Mouse (Mus musculus): Measurements from ENCODE around the gene Cmtm2a. TPM values are rescaled to one million over a fixed set of nuclear protein-coding genes. Genes with fewer than 3 reads are reported as not detected.
"Not testable (repeated sequence)": the region's sequence is repeated elsewhere in the genome, so short reads cannot be mapped to it uniquely, and the experiment has no call there.

Cmtm2a gene
- polyA plus RNA-seq, 1 experiment = 1,262 TPM

GRCm38 (mm10) chr8:104337890-104338289 lies 44.9 kb upstream of the Cmtm2a start:
- Histone ChIP-seq H3K4me1 (ENCODE audit: control insufficient read depth, insufficient read depth, low read length) (peaks cover 13% of the 10 kb centered on the region), H3K27me3 (ENCODE audit: control insufficient read depth, insufficient read depth, low read length) (no peaks in the 10 kb centered on the region), H3K36me3 (ENCODE audit: control insufficient read depth, insufficient read depth, low read length) (no peaks in the 10 kb centered on the region), H3K27ac (ENCODE audit: control insufficient read depth, insufficient read depth, low read depth, low read length) (no peak overlapping the region), H3K4me3 (ENCODE audit: control insufficient read depth, low read depth, low read length) (no peak overlapping the region)
- TF ChIP-seq POLR2A (IDR thresholded peaks at IDR 0.05; ENCODE audit: control insufficient read depth, low read depth, low read length) = no peak
- TF ChIP-seq CTCF (IDR thresholded peaks at IDR 0.05; ENCODE audit: control insufficient read depth, insufficient read depth, insufficient replicate concordance, low read depth, low read length) = no peak

- peaks cover 12% of the 10 kb centered on the region for H3K4me1 ChIP-seq (ENCODE audit: control insufficient read depth, insufficient read depth, low read length)
- H3K27ac ChIP-seq (ENCODE audit: control insufficient read depth, insufficient read depth, low read depth, low read length) = no peak overlapping the region
- TF ChIP-seq CTCF (IDR thresholded peaks at IDR 0.05; ENCODE audit: control insufficient read depth, insufficient read depth, insufficient replicate concordance, low read depth, low read length) = no peak
- TF ChIP-seq POLR2A (IDR thresholded peaks at IDR 0.05; ENCODE audit: control insufficient read depth, low read depth, low read length) = no peak
- no peaks in the 10 kb centered on the region for H3K27me3 ChIP-seq (ENCODE audit: control insufficient read depth, insufficient read depth, low read length)
- no peak overlapping the region for H3K4me3 ChIP-seq (ENCODE audit: control insufficient read depth, low read depth, low read length)
- no peaks in the 10 kb centered on the region for H3K36me3 ChIP-seq (ENCODE audit: control insufficient read depth, insufficient read depth, low read length)
Observed at GRCm38 (mm10) chr8:104336806-104337205, 43.8 kb upstream of the Cmtm2a start.

GRCm38 (mm10) chr8:104334196-104334595 lies 41.2 kb upstream of the Cmtm2a start:
- Histone ChIP-seq H3K27me3 (ENCODE audit: control insufficient read depth, insufficient read depth, low read length) (no peaks in the 10 kb centered on the region), H3K27ac (ENCODE audit: control insufficient read depth, insufficient read depth, low read depth, low read length) (no peak overlapping the region), H3K4me1 (ENCODE audit: control insufficient read depth, insufficient read depth, low read length) (no peaks in the 10 kb centered on the region), H3K4me3 (ENCODE audit: control insufficient read depth, low read depth, low read length) (no peak overlapping the region), H3K36me3 (ENCODE audit: control insufficient read depth, insufficient read depth, low read length) (no peaks in the 10 kb centered on the region)
- TF ChIP-seq CTCF (IDR thresholded peaks at IDR 0.05; ENCODE audit: control insufficient read depth, insufficient read depth, insufficient replicate concordance, low read depth, low read length) (no peak), POLR2A (IDR thresholded peaks at IDR 0.05; ENCODE audit: control insufficient read depth, low read depth, low read length) (no peak)

GRCm38 (mm10) chr8:104333786-104334185 lies 40.8 kb upstream of the Cmtm2a start:
- H3K4me3 ChIP-seq (ENCODE audit: control insufficient read depth, low read depth, low read length) = no peak overlapping the region
- H3K27ac ChIP-seq (ENCODE audit: control insufficient read depth, insufficient read depth, low read depth, low read length) = no peak overlapping the region
- TF ChIP-seq POLR2A (IDR thresholded peaks at IDR 0.05; ENCODE audit: control insufficient read depth, low read depth, low read length) (no peak), CTCF (IDR thresholded peaks at IDR 0.05; ENCODE audit: control insufficient read depth, insufficient read depth, insufficient replicate concordance, low read depth, low read length) (no peak)
- H3K36me3 ChIP-seq (ENCODE audit: control insufficient read depth, insufficient read depth, low read length) = no peaks in the 10 kb centered on the region
- no peaks in the 10 kb centered on the region for H3K27me3 ChIP-seq (ENCODE audit: control insufficient read depth, insufficient read depth, low read length)
- no peaks in the 10 kb centered on the region for H3K4me1 ChIP-seq (ENCODE audit: control insufficient read depth, insufficient read depth, low read length)

GRCm38 (mm10) chr8:104332665-104333631 lies 40.0 kb upstream of the Cmtm2a start:
- Histone ChIP-seq H3K27me3 (ENCODE audit: control insufficient read depth, insufficient read depth, low read length) (no peaks in the 10 kb centered on the region), H3K4me3 (ENCODE audit: control insufficient read depth, low read depth, low read length) (no peak overlapping the region), H3K4me1 (ENCODE audit: control insufficient read depth, insufficient read depth, low read length) (no peaks in the 10 kb centered on the region), H3K36me3 (ENCODE audit: control insufficient read depth, insufficient read depth, low read length) (no peaks in the 10 kb centered on the region), H3K27ac (ENCODE audit: control insufficient read depth, insufficient read depth, low read depth, low read length) (no peak overlapping the region)
- TF ChIP-seq CTCF (IDR thresholded peaks at IDR 0.05; ENCODE audit: control insufficient read depth, insufficient read depth, insufficient replicate concordance, low read depth, low read length) = no peak
- TF ChIP-seq POLR2A (IDR thresholded peaks at IDR 0.05; ENCODE audit: control insufficient read depth, low read depth, low read length) = no peak

GRCm38 (mm10) chr8:104321930-104322329 lies 28.9 kb upstream of the Cmtm2a start, which contains the start of gene Cmtm2b:
TSS of gene Cmtm2b (plus strand) at chr8:104322230.
- Histone ChIP-seq H3K27ac (ENCODE audit: control insufficient read depth, insufficient read depth, low read depth, low read length) (peak within 1 kb of the TSS; percentile 80), H3K4me3 (ENCODE audit: control insufficient read depth, low read depth, low read length) (peak within 1 kb of the TSS; percentile 87), H3K4me1 (ENCODE audit: control insufficient read depth, insufficient read depth, low read length) (peaks cover 16% of the 10 kb centered on the region)
- not testable (repeated sequence) for H3K36me3 ChIP-seq (ENCODE audit: control insufficient read depth, insufficient read depth, low read length); H3K27me3 ChIP-seq (ENCODE audit: control insufficient read depth, insufficient read depth, low read length)
- peak; percentile 44; the same call in 1 of the 2 replicates for TF ChIP-seq POLR2A (IDR thresholded peaks at IDR 0.05; ENCODE audit: control insufficient read depth, low read depth, low read length)

- Histone ChIP-seq H3K27ac (ENCODE audit: control insufficient read depth, insufficient read depth, low read depth, low read length) (peak within 1 kb of the TSS; percentile 80), H3K4me1 (ENCODE audit: control insufficient read depth, insufficient read depth, low read length) (peaks cover 16% of the 10 kb centered on the region), H3K4me3 (ENCODE audit: control insufficient read depth, low read depth, low read length) (peak within 1 kb of the TSS; percentile 87)
- not testable (repeated sequence) for H3K27me3 ChIP-seq (ENCODE audit: control insufficient read depth, insufficient read depth, low read length); H3K36me3 ChIP-seq (ENCODE audit: control insufficient read depth, insufficient read depth, low read length)
Observed at GRCm38 (mm10) chr8:104321267-104321666, 28.3 kb upstream of the Cmtm2a start, which contains the start of gene Gm11020. TSS of gene Gm11020 (plus strand) at chr8:104321567.

Data from testis, adult 2 months (tissue).